ENCODE assay signal across 28 mouse cellular contexts in genomic region chr2:127424977-127425376, GRCm38 (mm10). TPM values are rescaled to one million over a fixed set of nuclear protein-coding genes. Genes with fewer than 3 reads are reported as not detected.
DNase-seq lines count a peak whose midpoint lies in the region; ATAC-seq and TF ChIP-seq lines count a peak whose summit lies in the region.
"Had no signal": no experiment of that assay in that cellular context is flagged by ENCODE, and none has a peak within 500 bp of the region (broad histone marks: within the 10 kb centered on the region; RNA-seq: fewer than 3 reads in every experiment).

TSS of gene Gpat2 (plus strand) at chr2:127425199.

- no peak within 1 kb of the TSS for H3K4me3 ChIP-seq in intestine, postnatal 0 days (ENCODE audit: low read depth, low read length)
- H3K4me3 ChIP-seq in intestine, embryonic 15.5 days (replicated peaks) = no peak within 1 kb of the TSS
- H3K4me3 ChIP-seq: forebrain, embryonic 13.5 days; heart, embryonic 12.5 days; hindbrain, embryonic 15.5 days; midbrain, embryonic 13.5 days; neural tube, embryonic 13.5 days had no signal

- no peak within 1 kb of the TSS for H3K27ac ChIP-seq in intestine, postnatal 0 days (ENCODE audit: low read depth, low read length)
- H3K27ac ChIP-seq in intestine, embryonic 15.5 days = no peak within 1 kb of the TSS
- H3K27ac ChIP-seq: forebrain, embryonic 13.5 days; hindbrain, embryonic 15.5 days; kidney, postnatal 0 days; liver, embryonic 14.5 days; macrophage; midbrain, embryonic 13.5 days; neural tube, embryonic 13.5 days had no signal

- H3K4me1 ChIP-seq in intestine, postnatal 0 days (replicated peaks; ENCODE audit: control insufficient read depth, insufficient read depth, low read length) = no peaks in the 10 kb centered on the region
- no peaks in the 10 kb centered on the region for H3K4me1 ChIP-seq in intestine, embryonic 15.5 days (replicated peaks)
- H3K4me1 ChIP-seq: forebrain, embryonic 13.5 days; heart, embryonic 12.5 days; hindbrain, embryonic 15.5 days; midbrain, embryonic 13.5 days; neural tube, embryonic 13.5 days had no signal

- peak; percentile 89 for DNase-seq in ES-CJ7 (ENCODE audit: low read depth, low spot score)
- DNase-seq in WW6 (ENCODE audit: low read depth, low spot score) = peak; percentile 39
- peak; percentile 56 for DNase-seq in testis, postnatal 10 days (ENCODE audit: low spot score)
- no peak for DNase-seq in cerebellum, adult 11 months
- no peak for DNase-seq in T-cell, adult 2 months (ENCODE audit: low spot score)
- DNase-seq: adrenal gland, postnatal 25 days; cerebellum, adult 18-20 months; cerebellum, postnatal 14 days; gastrocnemius, postnatal 14 days; kidney, adult 8-10 months; layer of hippocampus, postnatal 36 days; left cerebral cortex, postnatal 4 days; lung, adult 2 months; lung, postnatal 10 days; right cerebral cortex, postnatal 4 days had no signal

- no peak within 1 kb of the TSS for H3K9ac ChIP-seq in intestine, postnatal 0 days (ENCODE audit: low read depth, low read length)
- no peak within 1 kb of the TSS for H3K9ac ChIP-seq in intestine, embryonic 15.5 days
- H3K9ac ChIP-seq: forebrain, embryonic 13.5 days; heart, embryonic 12.5 days; hindbrain, embryonic 15.5 days; liver, embryonic 14.5 days; midbrain, embryonic 13.5 days; neural tube, embryonic 13.5 days had no signal

- no peaks in the 10 kb centered on the region for H3K9me3 ChIP-seq in intestine, postnatal 0 days (ENCODE audit: control insufficient read depth)
- H3K9me3 ChIP-seq in intestine, embryonic 15.5 days = no peaks in the 10 kb centered on the region
- H3K9me3 ChIP-seq: heart, embryonic 12.5 days; hindbrain, embryonic 15.5 days; midbrain, embryonic 13.5 days; neural tube, embryonic 13.5 days had no signal

- no peak within 1 kb of the TSS for H3K4me2 ChIP-seq in intestine, postnatal 0 days (replicated peaks; ENCODE audit: low read depth)
- no peak within 1 kb of the TSS for H3K4me2 ChIP-seq in intestine, embryonic 15.5 days (replicated peaks)
- H3K4me2 ChIP-seq: forebrain, embryonic 13.5 days; heart, embryonic 12.5 days; hindbrain, embryonic 15.5 days; midbrain, embryonic 13.5 days; neural tube, embryonic 13.5 days had no signal

- peak; percentile 13; the same call in 1 of the 2 replicates for ATAC-seq in intestine, postnatal 0 days
- ATAC-seq in intestine, embryonic 15.5 days = no peak
- ATAC-seq: forebrain, embryonic 13.5 days; inflammation-experienced regulatory T-cells, adult 6 months; midbrain, embryonic 13.5 days had no signal

- no peaks in the 10 kb centered on the region for H3K36me3 ChIP-seq in intestine, postnatal 0 days (ENCODE audit: control insufficient read depth, insufficient read depth)
- no peaks in the 10 kb centered on the region for H3K36me3 ChIP-seq in intestine, embryonic 15.5 days
- H3K36me3 ChIP-seq: heart, embryonic 12.5 days; hindbrain, embryonic 15.5 days; midbrain, embryonic 13.5 days; neural tube, embryonic 13.5 days had no signal

- no peak for TF ChIP-seq CTCF in intestine, postnatal 0 days (IDR thresholded peaks at IDR 0.05; ENCODE audit: low read depth)

- 79% methylated on average over 17 of the region's 17 CpGs for WGBS in intestine, postnatal 0 days
- WGBS in intestine, embryonic 15.5 days = 81% methylated on average over 17 of the region's 17 CpGs

- no peaks in the 10 kb centered on the region for H3K27me3 ChIP-seq in intestine, postnatal 0 days (replicated peaks; ENCODE audit: control insufficient read depth, insufficient read depth, low read length)
- H3K27me3 ChIP-seq in intestine, embryonic 15.5 days (replicated peaks) = no peaks in the 10 kb centered on the region
- H3K27me3 ChIP-seq: forebrain, embryonic 13.5 days; hindbrain, embryonic 15.5 days; midbrain, embryonic 13.5 days; neural tube, embryonic 13.5 days had no signal

RNA-seq across cellular contexts. Expression of gene Gpat2, which starts in this region (rescaled TPM):
- 0.07 and 0.18 TPM in 2 replicates for polyA plus RNA-seq in intestine, postnatal 0 days (2015; fragmentation: Nextera tagmentation; extraction: Ambion mirVana)
- polyA plus RNA-seq in intestine, embryonic 15.5 days (2015; fragmentation: Nextera tagmentation; extraction: Ambion mirVana) = 0.15 and 0.16 TPM in 2 replicates
- polyA plus RNA-seq: embryonic facial prominence, embryonic 11.5 days; macrophage; stomach, embryonic 14.5 days had no signal

Comparison
In these comparisons a context has a peak if more than half of its experiments do, and no peak if none do; other contexts are left out.
1. Peak in ATAC-seq in intestine, postnatal 0 days; RNA of the gene not detected or under 1 TPM.
2. DNase-seq: peak in ES-CJ7 (single experiment), WW6 (single experiment) and testis, postnatal 10 days (single experiment); none in cerebellum, adult 11 months (single experiment) and T-cell, adult 2 months (single experiment).